Mouse (Mus musculus): Measurements from ENCODE around the gene Pln.

Gene Pln

DNA sequence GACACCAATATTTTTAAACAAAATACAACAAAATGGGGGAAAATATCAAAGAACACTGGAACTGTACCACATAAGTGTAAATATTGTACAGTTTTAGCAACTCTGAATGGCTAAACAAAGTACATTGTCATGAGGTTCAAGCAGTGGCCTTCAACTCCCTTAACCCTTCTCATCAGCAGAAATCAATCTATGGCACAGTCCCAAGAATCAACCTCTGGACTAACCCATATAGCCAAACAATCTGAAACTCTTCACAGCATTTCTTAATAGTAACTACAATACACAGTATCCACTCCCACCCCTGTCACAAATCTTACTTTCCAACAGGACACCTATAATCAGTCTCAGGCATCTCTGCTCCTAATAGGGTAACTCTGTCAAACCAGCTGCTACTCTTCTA lies 26.8 kb downstream of the Pln start:
- DNase-seq (ENCODE audit: low read depth, low spot score) = no peak

DNA sequence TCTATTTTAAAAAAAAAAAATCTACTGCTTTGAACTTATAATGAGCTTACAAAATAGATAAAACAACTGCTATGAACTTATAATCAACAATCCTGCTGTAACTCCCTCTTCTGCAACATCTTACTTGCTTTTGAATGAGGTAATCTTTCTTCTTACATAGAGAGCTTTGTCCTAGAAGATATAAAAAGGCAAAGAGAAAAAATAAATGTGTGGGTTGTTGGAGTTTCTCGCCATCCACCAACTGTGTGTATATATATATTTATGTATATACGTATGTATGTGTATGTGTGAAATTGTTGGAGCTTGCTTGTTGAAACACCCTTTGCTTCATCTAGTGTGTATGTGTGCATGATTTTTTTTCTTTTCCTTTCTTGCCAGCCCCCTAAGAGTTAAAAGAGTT lies 29.8 kb downstream of the Pln start:
- no peak for DNase-seq (ENCODE audit: low read depth, low spot score)

DNA sequence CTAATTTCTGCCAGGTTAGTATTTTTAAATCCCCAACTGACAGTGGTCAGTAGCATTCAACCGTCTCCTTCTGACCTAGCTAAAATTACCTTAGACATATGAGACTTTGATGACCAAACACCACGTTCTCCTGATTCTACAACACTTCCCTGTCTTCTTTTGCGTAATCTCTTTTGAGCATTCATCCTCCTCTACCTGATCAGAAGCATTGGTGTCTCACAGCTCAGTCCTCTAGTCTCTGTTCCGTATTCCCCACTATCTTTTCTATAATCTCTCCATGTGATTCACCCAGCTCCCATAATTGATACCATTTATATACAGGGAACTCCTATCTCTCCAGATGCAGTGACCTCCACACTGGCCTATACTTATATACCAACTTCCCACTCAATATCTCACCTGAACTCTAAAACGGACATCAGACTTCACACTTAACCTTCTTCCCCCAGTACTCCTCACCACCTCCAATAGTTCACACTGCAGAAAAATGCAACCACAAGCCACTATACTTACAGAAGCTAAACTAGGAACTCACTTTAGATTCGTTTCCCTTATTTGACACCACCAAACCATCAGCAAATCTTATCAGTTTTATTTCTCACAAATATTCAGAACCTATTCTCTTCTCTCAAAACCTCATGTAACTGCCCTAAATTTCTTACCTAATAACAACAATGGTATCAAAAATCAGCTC lies 36.6 kb downstream of the Pln start:
- DNase-seq (ENCODE audit: low read depth, low spot score) = no peak

DNA sequence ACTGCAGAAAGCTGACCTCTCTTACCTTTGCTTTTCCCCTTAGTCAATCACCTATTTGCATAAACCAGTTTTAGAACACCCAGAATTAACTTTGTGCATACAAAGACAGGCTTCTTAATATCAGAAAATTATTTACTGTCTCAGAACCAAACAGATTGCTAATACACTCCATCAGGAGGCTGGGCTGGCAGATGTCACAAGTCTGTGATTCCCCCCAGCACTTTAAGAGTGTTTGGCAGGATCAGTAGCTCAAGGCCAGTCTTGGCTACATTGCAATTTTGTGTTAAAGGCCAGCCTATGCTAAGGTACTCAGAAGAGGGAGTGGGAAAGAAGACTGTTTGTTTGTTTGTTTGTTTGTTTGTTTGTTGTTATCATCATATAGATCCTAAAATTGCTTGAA lies 39.6 kb downstream of the Pln start:
- no peak for DNase-seq (ENCODE audit: low read depth, low spot score)

DNA sequence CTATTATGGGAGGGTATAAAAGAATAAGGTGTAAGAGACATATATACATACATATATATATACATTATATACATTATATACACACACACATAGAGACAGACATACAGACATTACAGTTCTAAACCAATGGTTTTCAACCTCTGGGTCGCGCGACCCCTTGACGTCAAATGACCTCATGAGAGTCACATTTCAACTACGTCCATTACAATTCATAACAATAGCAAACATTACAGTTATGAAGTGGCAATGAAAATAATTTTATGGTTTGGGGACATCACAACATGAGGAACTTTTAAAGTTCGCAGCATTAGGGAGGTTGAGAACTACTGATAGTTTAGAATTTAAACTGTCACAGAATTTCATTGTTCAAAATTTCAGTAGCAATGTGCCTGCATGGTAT lies 40.8 kb downstream of the Pln start:
- no peak for DNase-seq (ENCODE audit: low read depth, low spot score)

DNA sequence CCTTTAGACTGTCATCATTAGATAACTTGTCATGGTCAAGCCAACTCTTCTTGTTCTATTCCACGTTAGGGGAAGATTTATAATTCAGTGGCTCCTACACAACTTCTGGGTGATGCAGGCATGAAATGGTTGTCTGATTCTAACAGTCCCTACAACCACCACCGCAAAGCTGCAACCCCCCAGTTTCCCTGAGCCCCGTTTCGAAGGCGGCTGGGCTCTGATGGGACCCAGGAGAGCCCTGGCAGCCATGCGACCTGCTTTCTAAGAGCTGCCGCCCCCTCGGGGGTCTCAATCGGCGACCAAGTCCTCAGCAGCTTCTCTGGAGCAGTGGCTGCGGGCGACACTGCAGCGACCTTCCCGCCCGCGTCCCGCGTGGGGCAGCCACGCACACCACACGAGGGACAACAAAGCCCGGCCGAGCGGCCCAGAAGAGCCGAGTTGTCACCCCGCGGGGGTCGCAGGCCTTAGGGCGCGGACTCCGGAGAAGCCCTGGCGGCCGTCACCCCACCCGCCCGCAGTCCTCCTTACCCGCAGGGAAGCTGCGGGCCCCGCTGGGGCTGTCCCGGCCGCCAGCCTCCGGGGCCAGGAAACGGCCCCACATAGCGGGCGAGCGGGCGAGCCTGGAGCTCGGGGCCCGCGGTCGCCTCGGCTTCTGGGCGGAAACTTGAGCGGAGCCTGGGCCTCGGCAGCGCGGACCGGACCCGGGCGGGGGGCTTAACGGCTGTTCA lies 41.7 kb downstream of the Pln start:
- no peak for DNase-seq (ENCODE audit: low read depth, low spot score)

DNA sequence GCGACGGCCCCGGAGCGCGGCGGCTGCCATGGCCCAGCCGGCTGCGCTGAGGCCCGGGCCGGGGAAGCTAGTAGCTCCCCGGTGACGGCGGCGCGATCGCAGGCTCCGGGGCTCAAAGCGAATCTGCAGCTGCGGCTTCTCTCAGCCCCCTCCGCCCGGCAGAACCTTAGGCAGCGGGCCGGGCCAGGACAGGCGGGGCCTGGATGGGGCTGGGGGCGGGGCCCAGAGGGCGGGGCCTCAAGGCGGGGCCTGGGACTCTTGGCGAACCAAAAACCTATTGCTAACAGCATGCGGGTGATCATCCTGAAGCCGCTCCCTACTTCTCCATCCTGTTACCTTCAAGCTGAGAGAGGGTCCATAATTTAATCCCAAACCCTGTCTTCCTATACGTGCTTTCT lies 42.2 kb downstream of the Pln start, which contains the start of gene Cep85l:
Gene Cep85l, minus strand, starts transcription at position 239 of the 398 bp plus-strand sequence.
- peak; percentile 90 for DNase-seq (ENCODE audit: low read depth, low spot score)

DNA sequence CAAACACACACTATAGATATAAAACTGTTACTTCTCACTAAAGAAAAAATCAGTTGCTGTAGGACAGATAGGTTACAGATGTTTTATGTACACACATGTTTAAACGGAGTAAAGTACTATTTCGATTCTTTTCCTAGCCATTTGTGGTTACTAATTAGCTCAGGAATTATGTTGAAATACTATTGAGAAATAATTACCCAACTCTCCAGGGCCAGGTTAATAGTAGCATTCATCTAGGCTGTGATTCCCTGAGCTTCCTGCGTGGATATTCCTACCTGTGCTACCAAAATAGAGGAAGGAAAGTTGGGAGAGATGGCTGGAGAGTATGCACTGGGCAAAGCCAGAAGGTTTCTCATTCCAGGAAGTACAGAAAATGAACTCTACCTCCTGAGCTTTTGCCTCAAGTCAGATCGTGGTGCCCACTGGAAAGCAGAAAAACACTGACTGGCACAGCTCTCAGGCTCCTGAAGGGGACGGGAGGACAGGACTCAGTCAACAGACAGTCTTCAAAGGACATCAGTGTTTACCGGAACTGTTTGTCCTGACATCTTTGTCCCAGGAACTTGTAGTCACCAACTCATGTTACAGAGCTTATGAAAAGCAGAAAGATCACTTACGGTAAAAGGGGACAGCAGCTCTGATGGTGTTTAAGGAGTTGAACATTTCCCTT lies 45.4 kb downstream of the Pln start:
- DNase-seq (ENCODE audit: low read depth, low spot score) = no peak

DNA sequence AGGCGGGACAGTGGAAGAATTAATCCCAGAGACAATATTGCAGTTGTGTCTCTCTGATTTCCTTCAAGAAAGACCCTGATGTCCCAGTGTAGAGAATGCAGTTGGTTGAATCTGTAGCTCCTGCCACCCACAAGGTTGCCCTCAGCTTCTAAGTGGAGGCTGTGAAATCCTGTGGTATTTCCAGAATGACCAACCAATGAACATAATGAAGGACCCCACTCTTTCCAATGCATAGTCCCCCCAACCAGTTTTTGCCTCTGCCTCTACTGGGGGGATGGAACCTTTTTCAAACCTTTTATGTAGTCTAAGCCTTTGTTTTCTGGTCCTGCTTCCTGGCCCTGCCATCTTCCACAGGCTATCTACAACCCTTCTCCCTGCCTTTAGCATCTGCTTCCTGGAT lies 47.4 kb downstream of the Pln start:
- no peak for DNase-seq (ENCODE audit: low read depth, low spot score)

DNA sequence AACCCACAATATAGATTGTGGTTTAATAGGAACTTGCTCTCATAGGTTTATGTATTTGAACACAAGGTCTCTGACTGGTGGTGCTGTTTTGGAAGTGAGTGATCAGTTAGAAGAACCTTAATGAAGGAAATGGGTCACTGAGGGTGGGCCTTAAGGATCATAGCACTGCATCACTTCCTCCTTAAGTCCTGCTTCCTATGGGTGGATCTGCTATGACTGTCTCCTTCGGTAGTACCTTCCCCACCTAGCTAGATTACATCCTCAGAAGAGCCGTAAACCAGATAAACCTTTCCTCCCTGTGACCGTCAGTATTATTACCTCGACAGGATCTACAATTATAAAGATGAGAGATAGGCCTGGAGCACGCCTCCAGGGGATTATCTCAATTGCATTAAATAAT lies 48.0 kb downstream of the Pln start:
- DNase-seq (ENCODE audit: low read depth, low spot score) = no peak

DNA sequence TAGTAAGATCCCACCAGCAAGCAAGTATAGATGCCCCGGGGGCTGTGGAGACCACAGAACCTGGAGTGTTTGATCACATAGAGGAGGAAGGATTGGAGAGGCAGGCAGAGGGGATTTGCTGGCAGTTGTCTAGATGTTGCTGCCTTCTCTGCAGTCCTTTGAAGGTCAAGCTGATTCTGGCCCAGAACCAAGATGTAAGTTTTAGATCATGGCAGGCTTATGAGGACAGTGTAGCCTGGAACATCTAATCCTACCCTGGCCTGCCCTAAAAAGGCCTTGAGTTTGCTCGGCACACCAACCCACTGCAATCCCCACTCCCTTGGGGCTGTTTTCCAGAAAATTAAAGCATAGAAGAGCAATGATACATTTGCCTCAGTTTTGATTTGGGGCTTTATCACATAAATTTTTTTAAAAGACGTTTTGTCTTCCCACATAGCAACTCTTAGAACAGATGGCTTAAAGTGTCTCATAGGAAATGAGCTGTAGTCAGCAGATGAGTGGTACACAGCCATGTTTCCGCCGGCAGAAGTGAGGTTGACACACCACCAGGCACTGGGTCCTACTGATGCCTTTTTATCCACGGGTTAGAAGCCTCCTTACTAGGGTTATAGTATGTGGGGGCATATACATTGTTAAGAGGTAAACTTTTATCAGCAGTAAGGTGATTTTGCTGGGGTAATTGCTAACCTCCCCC lies 50.9 kb downstream of the Pln start:
- DNase-seq (ENCODE audit: low read depth, low spot score) = no peak

DNA sequence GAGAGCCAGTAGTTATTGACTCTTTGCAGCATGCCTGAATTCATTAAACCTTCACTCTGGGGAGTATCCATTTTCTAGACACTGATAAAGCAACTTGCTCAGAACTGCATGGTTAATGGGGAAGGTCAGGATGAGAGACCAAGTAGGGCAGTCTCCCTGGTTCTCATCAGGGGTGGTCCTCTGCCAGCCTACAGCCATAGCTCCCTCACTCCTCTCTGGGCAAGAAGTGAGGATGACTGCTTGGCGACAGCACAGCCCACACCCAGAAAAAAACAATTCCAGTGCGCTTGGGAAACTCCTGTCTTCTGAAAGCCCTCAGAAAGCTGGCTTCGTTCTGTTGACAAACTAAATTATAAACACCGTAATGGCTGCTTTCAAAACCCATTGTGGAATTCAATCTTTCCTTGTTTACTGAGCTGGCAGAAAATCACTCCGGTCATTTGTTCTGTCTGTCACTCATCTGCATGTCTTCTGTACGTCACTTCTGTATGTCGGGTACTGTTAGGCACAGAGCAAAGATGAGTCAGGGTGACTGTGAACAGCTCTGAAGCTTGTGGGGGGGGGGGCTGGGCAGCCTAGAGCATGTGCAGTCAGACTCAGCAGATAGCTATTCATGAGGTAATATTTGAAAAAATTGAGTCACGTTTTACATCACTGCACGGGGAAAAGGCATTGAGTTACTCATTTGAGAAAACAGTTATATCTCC lies 57.6 kb downstream of the Pln start:
- no peak for DNase-seq (ENCODE audit: low read depth, low spot score)
